Mouse (Mus musculus) left cerebral cortex, adult 18-20 months (tissue): ENCODE data around the gene Akap8. TPM values are rescaled to one million over a fixed set of nuclear protein-coding genes. Genes with fewer than 3 reads are reported as not detected.

Source experiments
- total RNA-seq, 2 experiments: library from RNA; stranded (reverse); gene quantifications; 2 replicates each; pipeline ENCODE4 v1.2.3; 2021

Akap8 gene
- total RNA-seq, 2 experiments from 2014 or later: 81.2 to 87.6 TPM

Other genes starting within 250 kb of the Akap8 start
- gene Notch3, start 154.4 kb downstream of the Akap8 start, total RNA-seq: 1 to 10 TPM; 5.3 to 6.7 TPM
- under 1 TPM; 0.23 to 0.42 TPM for gene Ephx3, start 131.7 kb downstream of the Akap8 start, total RNA-seq
- 100 to 1,000 TPM; 107 to 108 TPM for gene Brd4, start 36.5 kb downstream of the Akap8 start, total RNA-seq
- gene Akap8l, start 29.4 kb upstream of the Akap8 start, total RNA-seq: 100 to 1,000 TPM; 183 to 219 TPM
- 10 to 100 TPM; 46.0 to 47.9 TPM for gene Wiz, start 68.2 kb upstream of the Akap8 start, total RNA-seq
- 1 to 10 TPM; 3.3 to 4.6 TPM for gene Rasal3, start 82.3 kb upstream of the Akap8 start, total RNA-seq
- not detected for gene Pglyrp2, start 102.9 kb upstream of the Akap8 start, total RNA-seq
- not detected for gene Cyp4f39, start 131.5 kb upstream of the Akap8 start, total RNA-seq
- gene Cyp4f17, start 184.8 kb upstream of the Akap8 start, total RNA-seq: 1 to 10 TPM; 2.9 to 3.4 TPM
- 1 to 10 TPM; 5.2 to 6.8 TPM for gene Cyp4f16, start 215.3 kb upstream of the Akap8 start, total RNA-seq